Mouse (Mus musculus): Measurements from ENCODE around the gene Zfp36l1. TPM values are rescaled to one million over a fixed set of nuclear protein-coding genes. Genes with fewer than 3 reads are reported as not detected.

Zfp36l1 gene
- 165 TPM for polyA plus RNA-seq (2017; shearing (Covaris generic))

GRCm38 (mm10) chr12:80112852-80113551 is at the start of gene Zfp36l1:
Gene Zfp36l1, minus strand, starts transcription at chr12:80113013.

Other genes starting within 250 kb of the Zfp36l1 start
- gene Actn1, start 147.4 kb upstream of the Zfp36l1 start, polyA plus RNA-seq (2017; shearing (Covaris generic)), result 20.5 TPM